Mouse (Mus musculus) erythroid progenitor cell, adult 5-6 weeks (primary cell): ENCODE results near the gene Zfp78. TPM values are rescaled to one million over a fixed set of nuclear protein-coding genes. Genes with fewer than 3 reads are reported as not detected.
"Not testable (repeated sequence)": the region's sequence is repeated elsewhere in the genome, so short reads cannot be mapped to it uniquely, and the experiment has no call there.

Experiments
- ATAC-seq: replicated peaks from 2 replicates; pipeline ENCODE4 v1.8.0; 2016; ENCODE audit warnings: moderate number of reproducible peaks, mild to moderate bottlenecking, moderate TSS enrichment, inconsistent platforms; ENCODE audit not compliant: poor library complexity, low FRiP score, severe bottlenecking
- total RNA-seq, 2 experiments: library from RNA; stranded (forward) in 1 of 2; stranded (reverse) in 1 of 2; fragments of 150-400 nt in 1 of 2; fragments of 186-747, 209-891 nt in 1 of 2; gene quantifications; 2 replicates each; pipeline versions ENCODE4 v1.2.3 to v1.2.4; 2015 to 2017; ENCODE audit warnings: low replicate concordance in 2 of 2

Gene Zfp78
- 1.7 TPM in 1 of 2 replicates, not detected in the other for total RNA-seq (2015; ENCODE audit: low replicate concordance)
- 1.2 TPM in 1 of 2 replicates, not detected in the other for total RNA-seq (2017; ENCODE audit: low replicate concordance)

GRCm38 (mm10) chr7:6363047-6363488, at the start of gene Zfp78:
Gene Zfp78 (plus strand): TSS chr7:6363280.
- ATAC-seq = peak; percentile 83

GRCm38 (mm10) chr7:6330458-6331232, 32.4 kb upstream of the Zfp78 start:
- no peak for ATAC-seq

- peak; percentile 83 for ATAC-seq
These were observed 31.7 kb upstream of the Zfp78 start, which contains the start of gene Zfp583 for GRCm38 (mm10) chr7:6331233-6331956. Gene Zfp583 (minus strand): TSS chr7:6331285.

- no peak for ATAC-seq
These were observed 23.2 kb upstream of the Zfp78 start for GRCm38 (mm10) chr7:6339865-6340264.

DNA sequence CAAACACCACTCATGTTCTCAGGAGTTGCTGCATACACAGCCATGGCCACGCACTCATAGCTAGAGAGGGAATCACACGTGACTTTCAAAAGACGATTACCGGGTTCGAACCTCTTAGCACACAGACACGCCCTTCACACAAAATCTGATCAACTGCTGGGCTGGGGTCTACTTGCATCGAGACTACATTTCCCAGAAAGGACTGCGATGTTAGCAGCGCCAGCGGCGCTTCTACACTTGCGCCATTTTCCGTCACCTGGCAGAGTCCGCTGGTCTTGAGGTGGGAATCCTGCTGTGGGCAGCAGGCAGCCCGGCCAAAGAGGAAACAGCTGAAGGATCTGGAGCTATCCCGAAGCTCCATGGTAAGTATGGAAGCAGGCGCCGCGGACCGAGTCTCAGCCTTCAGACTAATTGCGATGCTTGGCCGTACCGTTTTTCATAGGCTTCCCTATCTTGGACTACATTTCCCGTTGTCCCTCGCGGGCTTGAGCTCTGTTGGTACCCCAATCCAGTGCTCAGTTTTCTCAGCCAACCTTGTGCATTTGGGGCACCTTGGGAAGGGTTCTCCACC, 19.5 kb upstream of the Zfp78 start, which contains the start of gene Gm3854:
Gm3854 (plus strand) TSS at position 259 of the 571 bp plus-strand sequence.
- ATAC-seq = 0 out of 2 replicates have a peak, but pooled peaks have one; percentile 25

GRCm38 (mm10) chr7:6344124-6344523, 19.0 kb upstream of the Zfp78 start:
- ATAC-seq = no peak

DNA sequence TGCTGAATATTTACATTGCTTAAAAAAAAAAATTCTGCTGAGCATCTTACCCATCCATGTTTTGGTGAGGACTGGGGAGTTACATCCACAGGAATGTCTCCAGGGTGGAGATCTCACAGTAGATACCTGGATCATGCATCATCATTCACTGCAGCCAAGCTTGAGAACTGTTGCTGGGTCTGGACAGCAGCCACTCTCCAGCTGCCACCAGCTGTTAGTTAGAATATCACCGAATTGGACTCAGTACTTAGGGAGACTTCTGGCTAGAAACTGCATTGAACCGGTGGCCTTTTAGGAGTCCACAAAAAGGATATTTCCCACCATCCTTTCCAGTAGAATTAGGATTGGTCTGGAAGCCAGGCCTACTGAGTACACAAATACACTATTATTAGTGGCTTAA, 5.0 kb upstream of the Zfp78 start:
- no peak for ATAC-seq

DNA sequence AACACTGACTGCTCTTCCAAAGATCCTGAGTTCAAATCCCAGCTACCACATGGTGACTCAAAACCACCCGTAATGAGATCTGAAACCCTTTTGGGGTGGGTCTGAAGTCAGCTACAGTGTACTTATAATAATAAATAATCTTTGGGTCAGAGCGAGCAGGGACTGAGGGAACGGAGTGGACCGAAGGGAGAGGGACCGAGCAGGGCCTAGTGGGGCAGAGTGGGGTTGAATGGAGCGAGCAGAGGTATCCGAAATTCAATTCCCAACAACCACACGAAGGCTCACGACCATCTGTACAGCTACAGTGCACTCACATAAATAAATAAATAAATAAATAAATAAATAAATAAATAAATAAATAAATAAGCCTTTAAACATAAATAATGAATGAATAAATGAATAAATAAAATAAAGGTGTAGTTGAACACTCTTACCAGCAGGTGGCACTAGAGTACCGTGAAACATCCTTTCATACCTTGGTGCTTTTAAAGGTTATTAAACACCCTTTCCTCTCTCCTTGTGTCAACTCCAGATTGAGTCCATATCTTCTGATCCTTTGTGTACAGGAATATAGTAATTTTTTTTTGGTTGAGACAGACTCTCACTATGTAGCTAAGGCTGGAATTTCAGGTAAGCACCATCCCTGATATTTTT, 4.0 kb upstream of the Zfp78 start:
- ATAC-seq = no peak

DNA sequence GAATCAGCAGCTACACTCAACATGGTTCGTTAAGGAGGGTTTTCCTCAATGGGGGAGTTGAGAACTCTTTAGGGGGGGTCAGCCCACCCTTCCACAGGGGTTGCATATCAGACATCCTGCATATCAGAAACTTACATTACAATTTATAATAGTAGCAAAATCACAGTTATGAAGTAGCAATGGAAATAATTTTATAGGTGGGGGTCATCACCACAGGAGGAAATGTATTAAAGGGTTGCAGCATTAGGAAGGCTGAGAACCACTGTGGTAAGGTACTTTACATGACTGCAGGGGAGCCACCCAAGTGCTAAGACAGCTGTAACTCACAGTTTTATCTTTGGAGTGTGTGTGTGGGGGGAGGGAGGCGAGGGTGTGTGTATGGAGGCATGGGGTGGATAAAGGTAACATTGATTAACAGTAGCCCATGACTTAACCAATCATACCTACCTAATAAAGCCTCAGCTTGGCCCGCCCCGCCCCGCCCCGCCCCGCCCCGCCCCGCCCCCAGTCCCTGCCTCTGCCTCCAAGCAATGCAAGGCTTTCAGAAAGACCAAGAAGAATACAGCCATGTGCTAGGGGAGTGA, 2.5 kb upstream of the Zfp78 start:
- ATAC-seq = no peak

DNA sequence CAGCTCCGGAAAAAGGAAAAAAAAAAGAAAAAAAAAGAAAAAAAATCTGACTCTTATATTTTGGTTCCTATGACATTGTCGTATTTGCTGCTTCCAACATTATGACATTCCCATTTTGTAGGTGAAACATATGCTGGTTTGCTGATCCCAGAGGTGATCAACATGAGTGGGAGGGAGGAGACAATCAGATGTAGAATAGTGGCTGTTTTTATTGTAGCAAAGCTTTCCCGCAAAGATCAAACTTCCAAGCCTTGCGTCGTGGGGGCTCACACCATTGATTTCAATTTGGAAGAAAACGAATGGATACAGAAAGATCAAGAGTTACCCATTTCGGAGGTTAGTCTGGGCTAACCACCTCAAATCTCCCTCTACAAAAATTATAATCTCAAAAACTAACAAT, 1.3 kb upstream of the Zfp78 start:
- ATAC-seq = no peak

- ATAC-seq = peak; percentile 71
These were observed 623 bp upstream of the Zfp78 start for GRCm38 (mm10) chr7:6362268-6363046.

DNA sequence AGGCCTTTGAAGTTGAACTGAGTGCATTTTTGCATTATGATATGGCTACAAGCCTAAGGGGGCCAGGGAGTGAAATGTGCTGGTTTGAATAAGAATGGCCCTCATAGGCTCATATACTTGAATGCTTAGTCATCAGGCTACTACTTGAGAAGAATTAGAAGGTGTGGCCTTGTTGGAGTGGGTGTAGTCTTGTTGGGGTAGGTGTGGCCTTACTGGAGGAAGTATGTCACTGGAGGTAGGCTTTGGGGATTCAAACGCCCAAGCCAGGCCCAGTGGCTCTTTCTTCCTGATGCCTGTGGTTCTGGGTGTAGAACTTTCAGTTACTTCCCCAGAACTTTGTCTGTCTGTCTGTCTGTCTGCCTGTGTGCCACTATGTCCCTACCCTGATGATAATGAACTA, 1.7 kb downstream of the Zfp78 start:
- no peak for ATAC-seq

GRCm38 (mm10) chr7:6367185-6367584, 4.1 kb downstream of the Zfp78 start:
- no peak for ATAC-seq

DNA sequence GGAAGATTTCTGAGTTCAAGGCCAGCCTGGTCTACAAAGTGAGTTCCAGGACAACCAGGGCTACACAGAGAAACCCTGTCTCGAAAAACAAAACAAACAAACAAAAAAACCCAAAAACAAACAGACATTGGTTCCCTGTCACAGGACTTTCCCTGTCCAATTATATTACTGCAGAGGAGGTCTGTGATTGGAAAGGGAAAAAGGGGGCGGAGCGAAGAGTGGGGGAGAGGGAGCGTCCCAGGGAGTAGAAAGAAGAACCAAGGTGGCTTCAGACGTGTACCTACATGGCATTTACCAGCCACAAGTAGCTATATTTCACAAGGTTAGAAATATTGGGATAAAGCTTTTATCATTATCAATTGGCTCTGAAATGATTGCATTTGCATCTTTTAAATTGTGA, 5.1 kb downstream of the Zfp78 start:
- ATAC-seq = not testable (repeated sequence)

DNA sequence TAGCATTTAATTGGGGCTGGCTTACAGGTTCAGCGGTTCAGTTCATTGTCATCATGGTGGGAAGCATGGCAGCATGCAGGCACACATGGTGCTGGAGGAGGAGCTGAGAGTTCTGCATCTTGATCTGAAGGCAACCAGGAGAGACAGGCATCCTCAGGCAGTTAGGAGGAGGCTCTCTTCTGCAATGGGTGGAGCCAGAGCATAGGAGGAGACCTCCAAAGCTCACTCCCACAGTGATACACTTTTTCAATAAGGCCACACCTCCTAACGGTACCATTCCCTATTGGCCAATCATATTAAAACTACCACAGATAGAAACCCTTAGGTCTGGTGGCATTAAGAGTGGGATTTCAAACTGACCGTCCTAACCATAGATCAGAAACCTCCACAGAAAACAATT, 6.4 kb downstream of the Zfp78 start:
- ATAC-seq = no peak

DNA sequence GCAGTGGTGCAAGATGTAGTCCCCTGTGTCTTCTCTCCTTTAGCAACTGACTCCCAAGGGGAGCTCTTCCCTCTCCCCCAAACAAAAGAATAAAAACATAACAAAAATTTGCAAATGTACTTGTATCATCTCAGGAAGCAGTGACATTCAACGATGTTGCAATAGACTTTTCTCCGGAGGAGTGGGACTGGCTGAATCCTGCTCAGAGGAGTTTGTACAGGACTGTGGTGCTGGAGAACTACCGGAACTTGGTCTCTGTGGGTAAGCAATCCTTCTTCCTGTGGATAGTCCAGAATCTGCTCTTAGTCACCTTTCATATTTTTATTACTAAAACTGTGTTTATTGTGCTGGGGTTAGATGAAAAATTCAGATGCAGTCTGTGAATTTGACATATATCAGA, 9.9 kb downstream of the Zfp78 start:
- no peak for ATAC-seq

DNA sequence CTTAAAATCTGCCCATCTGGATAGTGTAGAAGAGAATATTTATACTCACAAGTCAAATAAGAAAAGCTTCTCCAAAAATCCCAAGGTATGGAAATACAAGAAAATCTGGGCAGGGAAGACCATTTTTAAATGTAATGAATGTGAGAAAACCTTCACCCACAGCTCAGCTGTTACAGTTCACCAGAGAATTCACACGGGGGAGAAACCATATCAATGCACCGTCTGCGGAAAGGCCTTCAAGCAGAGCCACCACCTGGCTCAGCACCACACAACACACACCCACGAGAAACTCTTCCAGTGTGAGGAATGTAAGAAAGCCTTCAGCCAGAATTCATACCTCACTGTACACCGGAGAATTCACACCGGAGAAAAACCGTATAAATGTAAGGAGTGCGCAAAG, 15.4 kb downstream of the Zfp78 start:
- ATAC-seq = no peak

DNA sequence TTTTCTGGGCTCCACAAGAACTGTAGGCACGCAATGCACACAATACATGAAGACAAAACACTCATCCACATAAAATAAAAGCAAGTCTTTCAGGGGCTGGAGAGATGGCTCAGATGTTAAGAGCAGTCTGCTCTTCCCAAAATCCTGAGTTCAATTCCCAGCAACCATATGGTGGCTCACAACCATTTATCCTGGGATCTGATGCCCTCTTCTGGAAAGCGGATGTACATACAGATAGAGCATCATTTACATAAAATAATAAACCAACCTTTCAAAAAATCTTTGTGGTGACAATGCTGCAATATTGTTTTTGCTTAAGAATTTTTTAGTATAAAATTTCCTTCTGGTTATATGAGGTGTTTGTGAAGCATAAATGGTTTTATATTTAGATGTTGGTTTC, 18.4 kb downstream of the Zfp78 start:
- no peak for ATAC-seq

GRCm38 (mm10) chr7:6383044-6383455, 20.0 kb downstream of the Zfp78 start, which contains the start of gene Zfp28:
Gene Zfp28 (plus strand): TSS chr7:6383295.
- ATAC-seq = peak; percentile 82
